Mouse (Mus musculus) erythroblast, adult 5-6 weeks (primary cell): ENCODE results near the gene Cd300lg. TPM values are rescaled to one million over a fixed set of nuclear protein-coding genes. Genes with fewer than 3 reads are reported as not detected.

ENCODE experiments used
- ATAC-seq: replicated peaks from 2 replicates; pipeline ENCODE4 v1.8.0; 2016; ENCODE audit warnings: moderate number of reproducible peaks, mild to moderate bottlenecking, moderate TSS enrichment, inconsistent platforms; ENCODE audit not compliant: poor library complexity, low FRiP score, severe bottlenecking
- total RNA-seq, 2 experiments: library from RNA; stranded (forward) in 1 of 2; stranded (reverse) in 1 of 2; fragments of 150-400 nt in 1 of 2; fragments of 200-764, 138-1000 nt in 1 of 2; gene quantifications; 2 replicates each; pipeline versions ENCODE4 v1.2.3 to v1.2.4; 2015 to 2017; ENCODE audit warnings: low replicate concordance in 2 of 2

Cd300lg gene
- total RNA-seq, 2 experiments from 2014 or later: 0.77 to 2.1 TPM

DNA sequence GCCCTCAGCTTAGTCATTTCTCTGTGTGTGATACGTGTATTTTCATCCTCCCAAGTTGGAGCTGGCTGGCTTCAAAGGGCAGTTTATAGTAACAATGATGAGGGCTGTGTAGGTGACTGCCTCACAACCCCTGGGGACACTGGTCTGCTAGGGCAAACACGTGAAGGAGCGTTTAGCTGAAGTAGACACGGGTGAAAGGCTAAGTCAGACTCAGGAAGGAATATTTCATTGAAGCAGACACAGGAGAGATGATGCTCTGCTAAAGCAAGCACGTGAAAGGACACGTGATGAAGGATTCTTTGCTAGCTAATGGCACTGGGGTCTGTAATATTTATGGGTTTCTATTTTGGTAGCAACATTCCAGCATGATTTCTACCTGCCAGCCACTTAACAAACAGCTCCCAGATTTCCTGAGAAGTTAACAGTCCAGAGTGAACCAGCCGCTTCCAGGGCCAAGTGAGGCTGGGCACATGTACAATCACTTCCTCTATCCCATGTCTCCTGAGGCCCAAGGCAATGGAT lies 3.4 kb downstream of the Cd300lg start:
- no peak for ATAC-seq

DNA sequence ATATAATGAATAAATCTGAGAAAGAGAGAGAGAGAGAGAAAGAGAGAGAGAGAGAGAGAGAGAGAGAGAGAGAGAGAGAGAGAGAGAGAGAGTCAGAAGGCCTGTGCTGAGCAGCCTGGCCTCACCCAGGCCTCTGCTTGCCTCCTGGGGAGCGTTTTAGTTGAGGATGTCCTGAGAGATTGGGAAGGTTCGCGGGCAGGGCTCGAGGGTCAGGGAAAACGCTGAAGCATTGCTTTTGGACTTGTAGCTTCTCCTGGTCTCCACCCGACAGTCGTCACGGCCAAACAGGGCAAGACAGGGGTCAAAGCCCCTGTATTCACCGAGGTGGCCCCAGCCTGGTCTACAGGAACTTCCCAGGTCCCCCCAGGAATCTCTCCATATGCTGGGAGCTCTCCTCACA lies 5.3 kb downstream of the Cd300lg start:
- no peak for ATAC-seq

DNA sequence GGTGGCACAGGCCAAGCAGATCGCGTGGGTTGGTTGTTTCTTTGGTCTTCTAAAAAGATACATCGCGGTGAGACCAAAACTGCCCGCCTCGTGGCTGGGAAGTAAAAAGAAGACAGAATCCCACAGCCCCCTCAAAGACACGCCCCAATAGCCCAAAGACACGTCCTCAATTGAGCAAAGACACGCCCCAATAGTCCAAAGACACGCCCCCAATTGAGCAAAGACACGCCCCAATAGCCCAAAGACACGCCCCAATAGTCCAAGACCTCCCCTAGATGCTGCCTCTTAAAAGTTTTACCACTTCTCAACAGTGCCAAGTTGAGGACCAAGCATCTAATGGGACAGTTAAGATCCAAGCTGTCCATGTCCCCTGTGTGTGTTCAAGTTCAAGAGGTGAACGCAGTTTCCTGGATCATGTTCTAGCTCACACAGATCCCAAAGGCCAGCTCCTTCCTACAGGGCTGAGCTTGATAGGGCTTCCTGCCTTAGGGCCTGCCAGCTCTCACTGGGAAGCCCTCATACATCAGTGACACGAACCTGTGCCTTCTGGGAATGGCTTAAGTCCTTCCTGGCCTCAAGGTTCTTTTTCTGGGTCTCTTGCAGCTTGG lies 8.7 kb downstream of the Cd300lg start:
- no peak for ATAC-seq

DNA sequence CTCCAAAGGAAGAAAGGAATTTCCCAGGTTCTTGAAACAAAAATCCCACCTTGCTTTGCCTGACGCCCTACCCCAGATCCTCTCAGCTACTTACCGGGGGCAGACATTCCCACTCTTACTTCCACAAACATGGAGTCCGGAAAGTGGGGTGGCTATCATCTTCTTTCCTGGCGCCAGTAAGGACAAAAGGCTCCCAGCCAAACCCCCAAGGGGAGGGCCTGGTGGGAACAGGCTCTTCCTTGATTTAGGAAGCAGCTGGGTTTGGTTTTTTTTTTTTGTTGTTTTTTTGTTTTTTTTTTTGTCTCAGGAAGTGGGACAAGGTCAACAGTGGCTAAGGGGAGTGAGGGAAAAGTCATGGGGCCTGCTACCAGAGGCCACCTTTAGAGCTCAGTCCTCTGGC lies 10.2 kb downstream of the Cd300lg start:
- no peak for ATAC-seq

DNA sequence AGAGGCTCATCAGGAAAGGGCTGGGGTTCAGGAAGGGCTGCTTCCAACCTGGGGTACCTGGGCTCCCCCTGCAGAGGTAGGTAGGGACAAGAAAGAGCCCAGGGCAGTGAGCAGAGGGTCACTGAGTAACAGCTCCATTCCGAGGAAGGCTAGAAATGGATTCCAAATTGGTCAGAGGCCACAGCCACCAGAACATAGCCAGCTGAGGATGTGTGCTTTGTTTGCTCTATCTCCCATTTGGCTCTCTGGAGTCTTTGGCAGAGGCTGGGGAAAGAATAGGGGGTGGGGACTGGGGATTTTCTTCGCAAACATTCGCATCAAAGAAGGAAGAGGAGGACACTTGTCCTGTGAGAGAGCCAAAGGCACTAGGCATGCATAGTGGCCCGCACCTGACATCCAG lies 10.6 kb downstream of the Cd300lg start:
- ATAC-seq: no peak

DNA sequence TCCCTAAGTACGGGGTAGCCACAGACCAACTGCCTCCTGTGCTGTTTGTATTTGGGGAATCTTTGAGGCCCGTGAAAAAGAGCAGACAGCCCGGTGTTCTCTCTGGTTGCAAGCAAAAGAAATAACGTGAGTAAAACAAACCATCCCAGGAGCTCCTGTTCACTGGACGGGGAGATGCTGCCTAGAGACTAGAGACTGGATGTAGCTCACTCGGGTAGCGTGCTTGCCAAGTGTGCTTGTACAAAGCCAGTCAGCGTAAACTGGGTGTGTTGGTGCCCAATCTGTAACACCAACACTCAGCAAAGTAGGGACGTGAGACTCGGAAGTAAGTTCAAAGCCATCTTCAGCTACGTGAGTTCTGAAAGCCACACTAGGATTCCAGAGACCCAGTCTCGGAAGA lies 11.4 kb downstream of the Cd300lg start:
- ATAC-seq: no peak

- ATAC-seq: no peak
Observed at GRCm38 (mm10) chr11:102053183-102053582, 11.9 kb downstream of the Cd300lg start.

- ATAC-seq: no peak
Observed at GRCm38 (mm10) chr11:102053847-102054246, 12.5 kb downstream of the Cd300lg start.

- peak; percentile 86 for ATAC-seq
Observed at GRCm38 (mm10) chr11:102061236-102061940, 20.1 kb downstream of the Cd300lg start.

- no peak for ATAC-seq
Observed at GRCm38 (mm10) chr11:102061941-102062473, 20.7 kb downstream of the Cd300lg start.

DNA sequence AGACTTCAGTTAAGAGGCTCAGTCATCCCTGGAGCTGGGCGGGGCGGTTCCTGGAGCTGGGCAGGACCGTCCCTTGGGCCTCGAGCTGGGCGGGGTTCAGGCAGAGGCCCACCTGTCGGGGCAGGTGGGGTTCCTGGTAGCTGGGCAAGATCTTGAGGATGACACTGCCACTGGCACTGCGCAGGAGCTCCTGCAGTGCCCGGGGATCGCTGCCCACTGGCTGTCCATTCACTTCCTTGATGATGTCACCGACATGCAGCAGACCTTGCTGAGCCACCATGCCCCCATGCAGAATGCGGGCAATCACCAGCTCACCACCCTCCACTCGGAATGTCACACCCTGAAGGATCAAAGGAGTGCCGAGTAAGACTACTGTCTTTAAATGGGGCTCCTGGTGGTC lies 21.8 kb downstream of the Cd300lg start:
- no peak for ATAC-seq

DNA sequence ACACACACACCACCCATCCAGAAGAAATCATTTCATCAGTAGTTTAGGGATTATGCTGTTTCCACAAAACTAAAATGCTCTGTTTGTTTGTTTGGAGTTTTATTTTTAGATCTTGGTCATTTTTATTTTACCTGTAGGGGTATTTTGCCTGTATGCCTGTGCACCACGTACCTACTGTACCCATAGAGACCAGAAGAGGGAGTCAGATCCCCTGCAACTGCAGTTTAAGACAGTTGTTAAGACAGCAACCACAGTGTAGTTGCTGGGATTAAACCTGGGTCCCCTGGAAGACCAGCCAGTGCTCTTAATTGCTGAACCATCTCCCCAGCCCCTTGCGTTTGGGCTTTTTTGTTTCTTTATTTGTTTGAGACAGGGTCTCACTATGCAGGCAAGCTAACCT lies 27.7 kb downstream of the Cd300lg start:
- ATAC-seq: peak; percentile 70; the same call in 1 of the 2 replicates

- no peak for ATAC-seq
Observed at GRCm38 (mm10) chr11:102069633-102070032, 28.3 kb downstream of the Cd300lg start.

- ATAC-seq: no peak
Observed at GRCm38 (mm10) chr11:102070426-102070825, 29.1 kb downstream of the Cd300lg start.

DNA sequence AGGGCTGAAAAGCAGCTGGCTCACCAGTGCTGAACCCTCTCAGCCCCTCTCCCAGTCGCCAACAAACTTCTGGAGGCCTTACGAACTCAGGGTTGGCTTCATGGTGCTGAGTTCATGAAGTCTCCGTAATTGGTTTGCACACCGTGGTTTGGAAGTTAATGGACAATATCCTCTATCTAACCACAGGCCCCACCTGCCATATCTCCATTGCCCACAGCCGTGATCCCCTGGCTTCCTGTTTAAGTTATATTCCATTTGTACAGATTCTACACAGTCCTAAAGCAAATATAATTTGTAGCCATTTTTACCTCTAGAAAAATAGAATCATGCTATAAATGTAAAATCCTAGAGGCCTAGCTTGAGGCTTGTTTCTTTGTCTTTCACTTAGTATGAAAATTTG lies 31.4 kb downstream of the Cd300lg start:
- ATAC-seq: no peak

DNA sequence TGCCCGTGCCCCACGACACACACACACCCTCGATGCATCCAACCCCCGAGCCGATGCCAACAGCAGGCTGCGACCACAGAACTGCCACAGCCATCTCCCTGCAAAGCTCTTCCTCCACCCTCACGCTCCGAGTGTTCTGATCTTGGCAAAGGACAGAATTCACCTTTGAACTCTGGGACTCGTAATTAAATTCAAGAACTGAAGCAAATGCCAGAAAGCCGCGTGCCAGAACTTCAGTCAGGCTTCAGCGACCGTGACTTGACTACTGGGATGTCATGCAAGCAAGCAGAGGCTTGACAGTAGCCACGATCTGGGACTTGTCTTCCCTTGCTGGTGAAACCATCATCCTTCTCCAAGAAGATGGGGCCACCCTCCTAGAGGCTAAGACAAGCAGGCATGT lies 32.4 kb downstream of the Cd300lg start:
- no peak for ATAC-seq

- no peak for ATAC-seq
Observed at GRCm38 (mm10) chr11:102082322-102082721, 41.0 kb downstream of the Cd300lg start.

- no peak for ATAC-seq
Observed at GRCm38 (mm10) chr11:102083193-102083592, 41.9 kb downstream of the Cd300lg start.

GRCm38 (mm10) chr11:102084159-102084558 lies 42.9 kb downstream of the Cd300lg start:
- no peak for ATAC-seq

DNA sequence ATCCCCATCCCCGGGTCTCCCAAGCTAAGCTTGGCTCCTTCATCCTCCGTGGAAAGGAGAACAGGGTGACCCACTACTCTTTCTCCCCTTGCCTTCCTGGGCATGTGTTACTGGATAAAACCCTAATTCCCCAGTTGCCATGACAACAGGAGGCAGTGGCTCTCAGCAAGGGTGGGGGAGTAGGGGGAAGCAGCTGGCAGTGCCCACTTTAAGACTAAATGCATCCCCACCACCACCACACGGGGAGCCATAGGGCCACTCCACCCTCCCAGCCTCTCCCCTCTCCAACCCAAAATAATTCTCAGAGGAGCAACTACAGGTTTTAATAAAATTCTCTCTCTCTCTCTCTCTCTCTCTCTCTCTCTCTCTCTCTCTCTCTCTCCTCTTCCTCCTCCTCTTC lies 45.0 kb downstream of the Cd300lg start:
- no peak for ATAC-seq

DNA sequence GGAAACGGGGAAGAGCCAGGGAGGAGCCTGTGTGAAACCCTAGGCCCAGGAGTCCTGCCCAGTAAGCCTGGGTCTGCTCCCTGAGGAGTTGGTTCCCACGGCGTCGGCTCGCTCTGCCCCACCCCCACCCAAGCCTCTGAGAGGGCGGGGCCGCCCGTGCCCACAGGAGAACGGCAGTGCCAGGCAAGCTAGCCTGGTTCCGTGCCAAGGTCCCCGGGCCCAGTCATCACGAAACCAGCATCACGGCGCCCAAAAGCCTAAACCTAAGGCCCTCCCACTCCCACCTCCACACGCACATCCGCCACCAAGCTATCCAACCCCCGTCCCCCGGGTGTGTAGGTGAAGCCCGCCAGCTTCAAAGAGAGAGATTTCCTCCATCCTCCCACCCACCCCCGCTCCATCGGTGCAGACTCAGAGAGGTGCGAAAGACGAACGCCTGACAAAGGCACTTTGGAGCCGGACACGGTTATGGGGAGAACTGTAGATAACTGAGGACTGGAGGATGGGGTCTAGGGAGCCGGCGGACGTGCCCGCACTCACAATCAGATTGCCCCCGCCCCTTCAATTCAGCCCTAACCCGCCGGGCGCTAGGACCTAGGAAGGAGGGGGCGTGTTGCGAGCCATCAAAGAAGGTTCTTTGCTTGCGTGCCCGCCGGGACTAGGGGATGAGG lies 45.9 kb downstream of the Cd300lg start:
- ATAC-seq: peak; percentile 63
